Mouse (Mus musculus): Measurements from ENCODE around the gene Spryd4. TPM values are rescaled to one million over a fixed set of nuclear protein-coding genes. Genes with fewer than 3 reads are reported as not detected.
A peak's percentile ranks its signal among the peaks of the same experiment; 100 is the strongest.
"Not testable (repeated sequence)": the region's sequence is repeated elsewhere in the genome, so short reads cannot be mapped to it uniquely, and the experiment has no call there.

Gene Spryd4
- 10 to 100 TPM; 33.0 to 34.6 TPM for total RNA-seq (2021)
- long read RNA-seq, experiment 1, transcript Spryd4-201 (2 exons, 1,583 nt) = major isoform, 47 of 49 reads
- long read RNA-seq, experiment 1, partial matches to known transcripts = 0 of 49 reads
- long read RNA-seq, experiment 1, other reads (novel, unspliced or antisense) = 2 of 49 reads
- long read RNA-seq, experiment 2, transcript Spryd4-201 (2 exons, 1,583 nt) = major isoform, 35 of 36 reads
- long read RNA-seq, experiment 2, partial matches to known transcripts = 0 of 36 reads
- long read RNA-seq, experiment 2, other reads (novel, unspliced or antisense) = 1 of 36 reads

GRCm38 (mm10) chr10:128211390-128212108 is at the start of gene Spryd4:
Spryd4 (minus strand) TSS chr10:128211807.
- DNase-seq (ENCODE audit: low spot score) = peak; percentile 92

- not testable (repeated sequence) for DNase-seq (ENCODE audit: low spot score)
Measured at GRCm38 (mm10) chr10:128260376-128260775, 48.8 kb upstream of the Spryd4 start.

- DNase-seq (ENCODE audit: low spot score) = no peak
Measured at GRCm38 (mm10) chr10:128259946-128260345, 48.3 kb upstream of the Spryd4 start.

- DNase-seq (ENCODE audit: low spot score) = no peak
Measured at GRCm38 (mm10) chr10:128258953-128259352, 47.3 kb upstream of the Spryd4 start.

DNA sequence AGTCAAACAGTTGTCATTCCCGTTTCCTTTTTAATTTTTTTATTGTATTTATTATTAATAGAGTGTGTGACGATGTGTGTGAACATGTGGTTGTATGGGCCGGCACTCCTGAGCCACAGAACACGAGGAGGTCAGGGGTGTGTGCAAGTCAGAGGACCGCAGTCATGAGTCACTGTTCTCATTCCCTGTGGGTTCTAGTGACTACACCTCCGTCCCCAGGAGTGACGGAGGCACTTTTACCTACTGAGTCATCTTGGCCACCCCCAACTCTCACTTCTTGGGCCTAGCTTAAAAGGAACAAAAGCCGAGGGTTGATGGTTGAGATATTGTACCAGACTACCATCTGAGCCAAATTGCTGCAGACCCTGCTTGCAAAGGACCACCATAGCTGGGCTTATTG is 44.7 kb upstream of the Spryd4 start:
- DNase-seq (ENCODE audit: low spot score) = no peak

DNA sequence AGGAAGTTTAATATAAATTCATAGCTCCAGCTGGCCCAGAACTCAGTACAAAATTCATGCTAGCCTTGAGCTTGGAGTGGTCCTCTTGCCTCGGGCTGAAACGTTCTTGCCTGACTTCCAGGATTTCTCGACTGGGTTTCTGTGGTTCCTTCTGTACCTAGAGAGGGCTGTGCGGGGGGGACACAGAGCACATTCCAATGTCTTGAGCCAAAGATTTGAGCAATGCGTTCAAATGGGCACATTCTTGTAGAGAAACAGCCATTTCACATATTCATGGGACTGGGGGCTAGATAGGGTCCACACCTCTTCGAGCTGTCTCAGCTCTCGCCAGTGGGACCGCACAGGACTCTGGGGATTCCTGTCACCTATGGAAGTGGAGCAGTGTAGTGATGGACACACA is 44.3 kb upstream of the Spryd4 start:
- no peak for DNase-seq (ENCODE audit: low spot score)

DNA sequence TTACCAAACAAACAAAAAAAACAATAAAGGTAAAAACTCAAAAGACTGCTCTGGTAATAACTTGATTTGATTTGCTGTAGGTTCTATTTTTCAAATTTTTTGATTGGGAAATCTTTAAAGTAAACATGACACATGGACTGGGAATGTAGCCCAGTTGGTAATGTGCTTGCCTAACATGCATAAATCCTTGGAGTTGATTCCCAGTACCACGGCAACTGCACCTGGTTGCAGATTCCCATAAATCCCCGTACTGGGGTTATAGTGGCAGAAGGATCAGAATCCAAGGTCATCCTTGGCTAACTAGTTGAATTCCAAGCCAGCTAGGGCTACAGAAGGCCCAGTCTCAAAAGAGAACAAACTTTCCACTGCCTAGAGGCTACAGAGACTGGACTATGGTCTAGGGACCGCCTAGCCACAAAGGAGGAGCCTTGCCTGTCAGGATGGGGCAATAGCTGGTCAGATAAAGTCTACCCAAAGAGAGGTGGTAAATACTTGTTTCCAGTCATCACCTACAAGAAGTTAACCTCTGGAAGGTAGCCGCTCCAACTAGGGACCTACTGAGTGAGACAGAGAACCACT is 42.2 kb upstream of the Spryd4 start, which contains the start of gene Apon:
Apon (plus strand) TSS at position 420 of the 579 bp plus-strand sequence.
- DNase-seq (ENCODE audit: low spot score) = no peak

GRCm38 (mm10) chr10:128250565-128250964 is 39.0 kb upstream of the Spryd4 start:
- no peak for DNase-seq (ENCODE audit: low spot score)

- peak; percentile 62 for DNase-seq (ENCODE audit: low spot score)
Measured at GRCm38 (mm10) chr10:128247020-128247732, 35.6 kb upstream of the Spryd4 start.

DNA sequence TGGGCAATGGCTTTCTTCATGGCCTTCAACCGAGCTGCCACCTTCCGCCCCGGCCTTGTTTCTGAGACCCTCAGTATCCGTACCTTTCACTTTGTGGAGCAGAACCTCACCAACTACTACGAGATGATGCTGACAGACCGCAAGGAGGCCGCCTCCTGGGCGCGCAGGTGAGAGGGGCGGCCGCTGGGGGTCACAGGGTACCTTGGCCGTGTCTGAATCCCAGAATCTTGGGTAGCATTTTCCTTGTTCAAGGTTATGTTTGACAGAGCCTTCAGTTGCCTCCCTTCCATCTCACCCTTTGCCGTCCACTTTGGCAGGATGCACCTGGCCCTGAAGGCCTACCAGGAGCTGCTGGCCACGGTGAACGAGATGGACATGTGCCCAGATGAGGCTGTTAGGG is 32.5 kb upstream of the Spryd4 start:
- DNase-seq (ENCODE audit: low spot score) = no peak

- DNase-seq (ENCODE audit: low spot score) = no peak
Measured at GRCm38 (mm10) chr10:128243252-128243651, 31.6 kb upstream of the Spryd4 start.

DNA sequence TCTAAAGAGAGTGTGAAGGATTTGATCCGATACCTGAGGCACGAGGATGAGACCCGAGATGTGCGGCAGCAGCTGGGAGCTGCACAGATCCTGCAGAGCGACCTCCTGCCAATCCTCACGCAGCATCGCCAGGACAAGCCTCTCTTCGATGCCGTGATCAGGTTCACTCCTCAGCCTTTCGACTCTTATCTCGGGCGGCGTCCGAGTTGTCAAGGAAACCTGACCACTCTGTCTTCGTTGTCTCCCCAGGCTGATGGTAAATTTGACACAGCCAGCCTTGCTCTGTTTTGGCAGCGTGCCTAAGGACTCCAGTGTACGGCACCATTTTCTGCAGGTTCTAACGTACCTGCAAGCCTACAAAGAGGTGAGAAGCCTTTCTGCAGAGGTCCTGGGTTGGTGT is 28.5 kb upstream of the Spryd4 start:
- no peak for DNase-seq (ENCODE audit: low spot score)

DNA sequence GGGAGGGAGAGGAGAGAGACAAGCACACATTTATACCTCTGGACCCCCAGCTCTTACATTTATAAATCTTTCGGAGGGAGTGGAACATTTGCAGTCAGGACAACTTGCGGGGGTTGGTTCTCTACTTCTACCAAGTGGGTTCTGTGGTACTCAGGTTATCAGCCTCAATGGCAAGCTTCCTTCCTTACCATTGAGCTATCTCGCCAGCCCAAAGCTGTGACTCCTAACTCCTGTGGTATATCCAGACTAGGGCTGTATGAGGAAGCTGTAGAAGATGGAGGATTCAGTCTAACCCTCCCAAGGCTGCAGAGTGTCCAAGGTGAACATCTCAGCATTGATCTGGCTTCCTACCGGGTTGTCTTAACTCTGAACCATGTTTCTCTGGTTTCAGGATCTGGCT is 27.5 kb upstream of the Spryd4 start:
- DNase-seq (ENCODE audit: low spot score) = no peak

GRCm38 (mm10) chr10:128237807-128238480 is 26.3 kb upstream of the Spryd4 start:
- DNase-seq (ENCODE audit: low spot score) = peak; percentile 32

DNA sequence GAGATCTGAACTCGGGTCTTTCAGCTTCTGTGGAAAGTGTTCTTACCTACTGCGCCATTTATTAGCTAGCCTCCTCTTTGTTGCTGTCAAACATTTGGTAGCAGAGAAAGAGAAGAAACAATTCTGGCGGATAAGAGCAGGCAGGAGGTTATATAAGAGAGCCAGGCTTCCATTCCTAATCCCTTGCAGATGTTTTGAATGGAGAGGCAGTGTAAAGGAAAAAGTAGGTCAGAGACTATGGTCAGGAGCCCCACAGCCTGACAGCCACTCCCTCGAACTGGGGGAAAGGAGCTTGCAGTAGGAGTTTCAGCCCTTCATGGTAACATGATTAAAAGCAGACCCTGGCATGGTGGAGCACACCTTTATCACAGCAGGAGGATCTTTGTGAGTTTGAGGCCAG is 24.7 kb upstream of the Spryd4 start:
- no peak for DNase-seq (ENCODE audit: low spot score)

DNA sequence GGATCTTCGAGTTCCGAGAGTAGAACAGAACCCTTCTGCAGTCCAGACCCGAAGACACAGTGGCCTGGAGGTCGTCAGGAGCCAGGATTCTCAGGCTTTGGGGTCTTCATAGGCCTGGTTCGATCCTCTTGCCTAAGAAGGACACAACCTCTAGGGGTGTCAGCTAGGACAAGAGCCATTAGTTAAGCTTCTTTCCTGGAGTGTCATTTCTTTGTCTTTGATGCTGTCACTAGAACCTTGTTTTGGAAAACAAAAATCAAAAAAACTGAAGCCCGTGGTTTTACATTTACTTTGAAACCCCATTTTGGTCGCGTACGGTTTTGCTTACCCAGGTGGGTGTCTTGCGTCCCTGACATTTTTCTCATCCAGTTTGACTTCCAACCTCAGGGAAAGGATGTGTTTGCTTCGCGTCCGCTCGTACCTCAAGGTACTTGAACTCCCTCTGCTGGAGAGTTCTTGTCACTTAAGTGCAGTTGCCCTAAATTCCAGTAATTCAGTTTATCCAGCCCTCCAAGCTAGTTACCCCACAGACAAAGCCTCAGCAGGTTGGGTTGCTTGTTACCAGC is 20.9 kb upstream of the Spryd4 start:
- DNase-seq (ENCODE audit: low spot score) = peak; percentile 69

DNA sequence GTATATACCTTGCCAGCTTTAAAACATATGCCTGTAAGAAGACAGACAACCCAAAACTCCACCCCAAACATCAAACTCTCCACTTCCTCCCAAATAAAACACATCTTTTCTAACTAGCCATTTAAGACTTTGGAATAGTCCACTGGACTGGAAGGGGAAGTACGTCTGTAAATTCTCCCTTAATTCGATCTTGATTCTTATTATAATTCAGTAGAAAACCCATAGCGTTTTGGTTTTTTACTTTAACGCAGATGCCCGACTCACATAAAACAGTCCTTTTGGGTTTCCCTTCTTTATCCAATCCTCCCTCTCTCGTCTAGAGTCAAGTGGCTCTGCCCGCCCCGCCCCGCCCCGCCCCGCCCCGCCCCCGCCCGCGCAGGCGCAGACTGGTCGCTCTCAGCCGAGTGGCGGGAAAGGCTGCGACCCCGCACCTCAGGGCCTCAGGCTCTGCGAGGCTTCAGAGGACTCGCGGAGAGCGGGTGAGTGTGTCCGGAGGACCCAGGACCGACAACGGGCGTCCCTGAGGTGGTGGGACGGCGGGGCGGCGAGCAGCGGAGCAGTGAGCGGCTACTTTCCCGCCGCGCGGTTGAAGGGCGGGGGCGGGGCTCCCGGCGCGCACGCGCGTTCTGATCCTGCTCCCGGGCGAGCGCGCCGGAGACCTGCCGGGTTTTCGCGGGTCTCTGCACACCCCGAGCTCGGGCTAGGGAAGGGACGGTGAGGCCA is 20.3 kb upstream of the Spryd4 start, which contains the start of gene Timeless:
Timeless (plus strand) TSS at position 369 of the 723 bp plus-strand sequence.
- DNase-seq (ENCODE audit: low spot score) = peak; percentile 85

DNA sequence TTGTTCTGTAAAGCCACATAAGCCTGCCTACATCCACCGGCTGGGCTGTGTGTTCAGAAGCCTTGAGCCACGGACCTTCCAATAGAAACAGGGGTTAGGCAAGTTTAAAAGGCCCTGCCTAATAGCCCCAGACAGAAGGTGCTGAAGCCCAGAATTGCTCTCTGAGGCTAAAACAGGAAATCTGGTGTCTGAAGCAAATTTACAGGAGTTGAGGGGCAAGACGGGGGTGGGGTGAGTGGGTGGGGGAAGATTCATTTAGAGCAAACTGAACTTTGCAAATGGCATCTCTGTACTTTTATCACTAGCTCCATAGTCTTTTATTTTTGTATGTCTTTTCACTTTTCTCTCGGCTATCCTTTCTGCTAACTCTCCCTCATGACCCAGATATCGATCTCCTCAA is 19.5 kb upstream of the Spryd4 start:
- DNase-seq (ENCODE audit: low spot score) = no peak

DNA sequence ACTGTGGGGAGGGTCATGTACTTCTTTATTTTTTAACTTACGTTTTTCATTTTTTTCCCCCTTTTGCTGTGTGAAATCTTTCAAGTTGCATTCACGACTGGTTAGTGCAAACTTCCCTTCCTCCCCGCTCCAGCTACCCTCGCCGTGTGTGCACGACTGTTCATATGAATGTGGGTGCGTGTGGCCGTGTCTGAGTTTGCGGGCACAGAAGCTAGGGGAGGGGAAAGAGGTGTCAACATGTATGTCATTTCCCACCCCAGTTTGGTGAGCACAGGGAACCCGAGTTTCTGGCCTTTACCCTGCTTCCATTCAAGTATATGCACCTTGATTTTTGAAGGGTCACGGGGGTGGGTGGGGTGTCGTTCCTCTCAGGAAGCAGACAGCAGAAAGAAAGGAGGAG is 19.0 kb upstream of the Spryd4 start:
- DNase-seq (ENCODE audit: low spot score) = no peak

DNA sequence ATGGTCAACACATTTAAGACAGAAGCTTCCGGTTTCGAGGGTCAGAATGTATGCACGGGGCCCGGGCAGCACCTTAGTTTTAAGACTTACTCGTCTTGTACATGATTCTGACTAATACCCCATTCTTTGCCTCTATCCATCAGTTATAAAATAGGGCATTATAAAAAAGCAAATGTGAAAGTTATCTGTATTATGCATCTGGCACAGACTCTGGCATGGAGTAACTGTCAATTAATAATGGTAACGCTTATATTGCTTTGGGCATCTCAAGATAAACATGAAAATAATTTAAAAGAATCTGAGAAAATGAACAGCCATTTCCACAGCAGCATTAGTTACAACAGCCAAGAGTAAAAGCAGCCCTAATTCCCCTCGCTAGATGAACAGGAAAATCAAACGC is 16.4 kb upstream of the Spryd4 start:
- no peak for DNase-seq (ENCODE audit: low spot score)

Measured in gastrocnemius, adult 18-20 months (tissue).